Mouse (Mus musculus) spleen, postnatal 4 days (tissue): ENCODE data around the gene Zfp706.

ENCODE experiments used
- DNase-seq, 2 experiments: peaks; one replicate each; pipeline ENCODE4 v3.0.0; 2022; ENCODE audit warnings: low spot score in 2 of 2

Gene Zfp706

DNA sequence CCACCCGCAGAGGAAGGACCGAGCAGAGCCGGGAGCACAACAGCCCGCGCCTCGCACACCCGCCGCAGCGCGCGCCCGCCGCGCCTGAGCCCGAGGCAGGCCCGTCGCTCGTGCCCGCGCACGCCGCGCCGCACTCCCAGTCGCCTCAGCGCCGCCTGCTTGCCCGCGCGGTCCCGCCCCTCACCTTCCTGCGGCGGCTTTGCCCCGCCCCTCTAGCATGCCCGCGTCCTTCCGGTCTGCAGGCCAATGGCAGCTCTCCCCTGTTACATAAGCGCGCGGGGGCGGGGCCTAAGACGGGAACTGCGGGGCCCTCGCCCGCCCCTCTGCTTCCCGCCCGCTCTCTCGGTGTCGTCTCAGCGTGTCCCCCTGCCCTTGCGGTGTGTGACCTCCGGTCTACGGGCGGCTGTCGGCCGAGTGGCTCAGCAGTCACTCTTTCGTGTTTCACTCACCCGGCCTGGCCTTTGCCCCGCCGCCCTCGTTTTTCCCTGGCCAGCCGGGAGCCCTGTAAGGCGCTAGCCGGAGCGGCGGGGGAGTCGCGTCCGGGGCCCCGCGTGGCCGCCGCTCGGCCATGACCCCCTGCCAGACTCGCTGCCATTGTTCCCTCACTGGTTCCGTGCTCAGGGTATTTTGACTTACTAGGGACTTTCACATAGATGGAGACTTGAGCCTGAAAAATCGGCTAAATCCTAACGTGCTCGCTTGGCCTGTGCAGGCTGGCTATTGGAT lies at the start of gene Zfp706:
Gene Zfp706 (minus strand): TSS at position 541 of the 726 bp plus-strand sequence.
- DNase-seq = peak; percentile 99

DNA sequence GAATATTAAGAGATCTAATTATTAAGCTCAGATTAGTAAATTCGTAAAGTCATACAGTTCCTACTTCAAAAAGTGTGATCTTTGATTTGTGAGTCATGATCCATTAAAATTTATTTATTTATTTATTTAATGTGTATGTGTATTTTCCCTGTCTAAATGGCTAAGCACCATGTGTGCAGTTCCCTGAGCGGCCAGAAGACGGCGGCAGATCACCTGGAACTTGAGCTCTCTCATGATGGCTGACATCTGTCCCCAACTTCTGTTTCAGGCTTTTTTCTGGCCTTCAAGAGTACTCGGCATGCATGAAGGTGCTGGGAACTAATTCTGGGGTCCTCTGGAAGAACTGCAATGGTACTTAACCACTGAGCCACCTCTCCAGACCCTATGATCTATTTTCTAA lies 47.0 kb upstream of the Zfp706 start:
- DNase-seq = peak in 1 of 2 experiments; percentile 61

DNA sequence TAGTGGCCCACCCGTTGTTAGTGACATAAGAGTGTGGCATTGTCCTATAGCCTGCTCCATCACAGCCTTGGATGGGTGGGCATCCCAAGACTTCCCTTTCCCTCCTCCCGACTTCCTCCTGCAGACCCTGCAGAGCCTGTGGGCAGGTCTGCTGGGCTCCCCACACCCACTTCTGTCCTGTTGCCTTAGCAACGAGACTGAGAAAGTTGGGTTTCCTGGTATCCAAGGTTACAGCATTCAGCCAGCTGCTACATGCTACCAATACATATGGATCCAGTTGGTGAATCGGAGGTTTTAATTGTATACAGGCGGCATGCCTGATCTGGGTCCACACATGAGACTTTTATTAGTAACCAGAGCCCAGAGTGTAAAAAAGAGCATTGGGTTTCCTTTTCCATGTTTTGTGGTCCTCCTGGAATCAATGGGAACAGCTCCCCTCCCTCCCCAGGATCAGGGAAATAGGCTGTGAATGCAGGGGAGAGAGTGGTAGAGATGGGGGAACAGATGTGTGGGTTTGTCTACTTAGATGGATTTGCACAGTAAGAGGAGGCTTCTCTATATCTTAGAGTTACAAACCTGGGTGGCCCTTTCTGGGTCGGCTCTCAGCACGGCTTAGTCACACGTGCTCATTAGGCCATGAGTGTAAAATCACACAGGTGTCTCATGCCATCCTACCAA lies 45.7 kb upstream of the Zfp706 start:
- no peak for DNase-seq

DNA sequence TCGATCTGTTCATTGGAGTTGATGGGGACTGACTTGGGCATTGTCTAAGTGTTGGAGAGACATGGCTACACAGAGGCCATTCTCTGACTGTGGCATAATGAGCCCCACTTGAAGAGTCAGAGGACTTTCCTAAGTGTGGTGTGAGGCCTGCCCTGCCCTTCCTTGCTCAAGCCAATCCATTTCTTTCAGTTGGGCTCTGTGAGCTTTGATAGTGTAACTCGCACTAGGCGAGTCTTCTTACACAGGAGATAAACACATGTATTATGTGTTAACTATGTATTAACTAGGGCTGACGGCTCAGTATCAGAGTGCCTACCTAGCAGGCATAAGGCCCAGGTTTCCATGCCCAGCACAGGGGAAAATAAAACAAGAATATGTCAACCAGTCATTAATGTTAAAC lies 39.8 kb upstream of the Zfp706 start:
- DNase-seq = no peak

DNA sequence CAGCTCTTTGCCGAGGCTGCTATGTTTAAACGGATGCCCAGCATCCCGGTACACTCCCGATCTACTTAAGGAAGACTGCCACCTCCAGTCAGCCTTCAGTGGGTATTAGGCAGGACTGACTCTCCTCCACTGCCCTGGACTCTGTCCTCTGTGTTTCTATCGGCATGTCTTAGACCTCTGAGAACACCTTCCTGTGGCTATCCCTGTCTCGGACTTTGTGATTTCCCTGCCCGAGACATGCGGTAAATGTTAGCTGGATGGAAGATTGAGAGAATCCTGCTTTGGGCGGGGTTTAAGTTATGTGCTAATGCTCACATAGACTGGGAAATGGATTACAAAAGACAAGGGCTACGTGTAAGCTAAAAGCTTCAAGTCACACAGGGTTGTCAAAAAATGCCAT lies 39.0 kb upstream of the Zfp706 start:
- DNase-seq = no peak

DNA sequence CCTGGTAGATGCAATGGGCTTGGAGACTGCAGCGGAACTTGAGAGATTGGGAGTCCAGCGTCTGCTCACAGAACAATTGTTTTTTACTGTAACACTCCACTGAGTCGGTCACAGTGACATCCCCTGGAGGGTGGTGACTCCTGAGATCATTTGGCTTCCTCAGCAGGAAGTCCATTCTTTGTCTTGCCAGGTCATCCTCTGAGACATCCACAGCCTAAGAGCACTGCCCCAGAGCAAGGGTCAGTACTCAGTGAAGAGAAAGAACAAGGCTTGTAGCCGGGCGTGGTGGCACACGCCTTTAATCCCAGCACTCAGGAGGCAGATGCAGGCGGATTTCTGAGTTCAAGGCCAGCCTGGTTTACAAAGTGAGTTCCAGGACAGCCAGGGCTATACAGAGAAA lies 38.6 kb upstream of the Zfp706 start:
- peak in 1 of 2 experiments; percentile 43 for DNase-seq

DNA sequence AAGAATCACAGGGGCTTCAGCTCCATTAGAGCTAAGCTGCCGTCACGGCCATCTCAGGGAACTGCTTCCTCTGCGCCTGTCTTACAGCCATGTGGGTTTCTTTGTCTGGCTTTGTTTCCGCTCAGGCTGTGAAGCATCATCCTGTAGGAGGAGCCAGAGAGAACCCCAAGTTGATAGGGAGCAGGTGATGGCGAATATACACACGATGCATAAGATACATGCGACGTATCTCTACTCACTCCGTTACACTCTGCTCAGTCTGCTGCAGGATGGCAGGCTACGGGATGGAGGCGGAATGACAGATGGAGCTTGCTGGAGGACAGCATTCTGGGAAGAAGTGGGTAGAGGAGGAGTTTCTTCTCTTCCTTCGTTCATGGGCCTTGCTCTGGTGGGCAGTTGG lies 37.9 kb upstream of the Zfp706 start:
- DNase-seq = peak in 1 of 2 experiments; percentile 53

DNA sequence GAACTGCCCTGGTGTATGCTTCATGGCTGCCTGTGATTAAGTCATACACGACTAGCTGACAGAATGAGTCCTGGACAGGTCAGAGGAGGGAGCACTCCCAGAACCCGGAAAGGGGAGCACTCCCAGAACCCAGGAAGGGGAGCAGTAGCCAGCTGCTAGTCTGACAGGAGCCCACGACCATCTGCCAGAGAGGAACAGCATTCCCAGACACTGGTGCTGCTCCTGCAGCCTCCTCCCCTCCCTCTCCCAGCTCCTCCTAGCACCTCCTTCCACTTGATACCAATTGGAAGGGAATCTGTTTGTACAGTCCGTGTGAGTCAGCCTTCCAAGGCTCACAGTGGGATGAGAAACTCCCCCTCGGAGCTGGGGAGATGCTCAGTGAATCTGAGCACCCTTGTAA lies 35.0 kb upstream of the Zfp706 start:
- DNase-seq = peak in 1 of 2 experiments; percentile 45

DNA sequence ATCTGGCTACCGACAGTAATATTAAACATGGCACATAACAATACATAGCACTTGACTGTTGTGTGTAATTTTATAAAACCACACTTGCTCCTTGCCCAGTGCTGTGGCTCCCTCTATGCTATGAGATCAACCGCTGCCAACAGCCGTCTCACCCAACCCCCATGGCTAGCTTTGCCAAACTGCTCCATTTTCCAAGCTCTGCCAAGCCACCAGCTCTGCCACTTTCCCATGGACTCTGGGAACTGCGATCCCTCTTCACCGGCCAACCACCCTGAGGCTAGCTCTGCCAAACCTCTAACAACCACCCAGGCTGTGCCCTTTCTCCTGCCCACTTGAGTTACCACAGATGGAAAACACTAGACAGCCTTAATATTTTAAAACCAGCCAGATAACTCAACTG lies 33.6 kb upstream of the Zfp706 start:
- DNase-seq = peak in 1 of 2 experiments; percentile 41

DNA sequence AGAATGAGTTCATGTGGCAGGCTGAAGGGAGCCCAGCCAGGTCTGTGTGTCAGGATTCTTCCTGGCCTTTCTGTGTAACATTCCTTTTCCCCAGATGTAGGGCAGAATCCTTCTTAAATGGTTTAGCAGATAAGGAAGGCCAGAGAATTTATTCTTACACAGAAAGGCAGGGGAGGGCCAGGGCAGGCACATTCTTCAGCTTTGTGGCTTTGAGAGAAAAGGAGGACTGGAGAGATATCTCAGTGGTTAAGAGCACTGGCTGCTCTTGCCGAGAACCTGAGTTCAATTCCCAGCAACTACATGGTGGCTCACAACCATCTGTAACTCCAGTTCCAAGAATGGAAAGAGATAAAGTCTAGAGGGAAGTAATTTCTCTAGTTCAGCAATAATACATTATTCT lies 31.1 kb upstream of the Zfp706 start:
- DNase-seq = no peak

DNA sequence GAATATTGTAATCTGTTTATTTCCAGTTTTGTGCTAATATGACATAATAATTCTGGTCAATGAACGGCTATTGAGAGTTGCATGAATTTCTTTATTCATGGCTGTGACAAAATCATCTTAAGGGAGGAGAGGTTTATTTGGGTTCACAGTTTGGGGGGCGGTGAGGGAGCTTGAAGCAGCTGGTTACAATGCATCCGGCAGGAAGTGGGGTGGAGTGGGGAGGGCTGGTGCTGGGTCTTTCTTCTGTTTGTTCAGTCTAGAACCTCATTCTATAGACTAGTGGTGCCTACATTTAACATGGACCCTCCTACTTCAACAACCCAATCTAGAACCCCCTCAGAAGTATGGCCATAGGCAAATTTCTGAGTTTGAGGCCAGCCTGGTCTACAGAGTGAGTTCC lies 30.1 kb upstream of the Zfp706 start:
- DNase-seq = peak in 1 of 2 experiments; percentile 48

DNA sequence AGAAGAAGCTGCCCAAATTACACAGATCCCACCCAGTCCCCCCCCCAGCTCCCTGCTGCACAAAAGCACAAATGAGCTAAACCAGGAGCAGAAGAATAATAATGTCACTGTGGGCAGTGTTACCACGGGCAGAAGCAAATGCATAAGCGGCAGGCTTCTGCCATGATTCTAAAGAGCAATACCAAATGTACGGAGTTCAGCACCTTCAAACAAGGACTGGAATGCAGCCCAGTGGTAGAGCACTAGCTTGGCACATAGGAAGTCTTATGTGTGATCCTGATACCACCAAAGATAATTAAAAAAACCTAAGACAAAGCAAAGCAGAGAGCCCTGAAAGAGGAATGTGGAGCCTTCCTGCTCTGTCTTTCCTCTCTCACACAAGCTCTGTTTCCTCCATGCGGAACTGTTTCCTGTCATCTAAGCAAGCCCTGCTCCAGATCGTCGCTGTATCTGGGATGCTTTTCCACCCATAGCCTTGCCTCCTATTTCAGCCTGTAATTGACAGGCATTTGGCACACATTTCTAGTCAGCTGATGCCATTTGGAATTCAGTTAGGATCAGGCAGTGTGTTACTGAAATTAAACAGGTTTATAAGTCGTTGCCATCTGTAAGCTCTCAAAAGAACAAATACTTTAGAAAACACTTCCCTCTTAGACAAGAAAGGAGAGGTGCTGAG lies 29.0 kb upstream of the Zfp706 start:
- no peak for DNase-seq

DNA sequence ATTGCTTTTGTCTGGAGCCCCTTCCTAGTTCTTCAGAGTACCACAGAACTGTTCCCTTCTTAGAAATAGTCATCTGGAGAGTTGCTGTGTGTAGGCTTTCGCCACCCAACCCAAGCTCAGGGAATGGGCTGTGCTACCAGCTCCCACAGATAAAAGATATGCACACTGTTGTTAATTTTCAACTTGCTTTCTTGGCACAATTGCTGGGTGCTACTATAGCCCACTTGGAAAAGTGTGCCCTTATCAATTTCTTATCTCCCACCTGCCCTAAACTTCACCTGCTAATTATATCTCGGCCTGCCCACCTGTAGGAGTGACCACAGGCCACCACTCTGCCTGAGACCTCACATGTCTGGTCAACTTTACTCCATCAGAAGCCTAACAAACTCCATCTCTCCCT lies 26.6 kb upstream of the Zfp706 start:
- no peak for DNase-seq

DNA sequence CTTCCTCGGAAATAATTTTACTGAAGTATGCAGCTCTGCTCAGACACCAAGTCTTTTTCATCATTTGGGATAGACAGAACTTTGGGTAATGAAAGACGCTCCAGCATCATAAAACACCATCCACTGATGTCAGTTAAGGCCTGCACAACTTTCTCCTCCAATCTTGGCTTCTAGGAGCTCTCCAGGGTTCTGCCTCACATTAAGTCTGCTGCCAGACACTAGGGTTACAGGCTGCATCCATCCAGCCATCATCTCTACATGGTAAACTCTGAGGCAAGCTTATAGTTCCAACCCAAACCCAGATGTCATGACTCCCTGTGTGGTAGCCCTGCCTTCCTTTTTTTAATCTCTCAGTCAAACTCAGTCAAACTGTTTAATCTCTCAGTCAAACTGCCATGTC lies 25.9 kb upstream of the Zfp706 start:
- DNase-seq = no peak

DNA sequence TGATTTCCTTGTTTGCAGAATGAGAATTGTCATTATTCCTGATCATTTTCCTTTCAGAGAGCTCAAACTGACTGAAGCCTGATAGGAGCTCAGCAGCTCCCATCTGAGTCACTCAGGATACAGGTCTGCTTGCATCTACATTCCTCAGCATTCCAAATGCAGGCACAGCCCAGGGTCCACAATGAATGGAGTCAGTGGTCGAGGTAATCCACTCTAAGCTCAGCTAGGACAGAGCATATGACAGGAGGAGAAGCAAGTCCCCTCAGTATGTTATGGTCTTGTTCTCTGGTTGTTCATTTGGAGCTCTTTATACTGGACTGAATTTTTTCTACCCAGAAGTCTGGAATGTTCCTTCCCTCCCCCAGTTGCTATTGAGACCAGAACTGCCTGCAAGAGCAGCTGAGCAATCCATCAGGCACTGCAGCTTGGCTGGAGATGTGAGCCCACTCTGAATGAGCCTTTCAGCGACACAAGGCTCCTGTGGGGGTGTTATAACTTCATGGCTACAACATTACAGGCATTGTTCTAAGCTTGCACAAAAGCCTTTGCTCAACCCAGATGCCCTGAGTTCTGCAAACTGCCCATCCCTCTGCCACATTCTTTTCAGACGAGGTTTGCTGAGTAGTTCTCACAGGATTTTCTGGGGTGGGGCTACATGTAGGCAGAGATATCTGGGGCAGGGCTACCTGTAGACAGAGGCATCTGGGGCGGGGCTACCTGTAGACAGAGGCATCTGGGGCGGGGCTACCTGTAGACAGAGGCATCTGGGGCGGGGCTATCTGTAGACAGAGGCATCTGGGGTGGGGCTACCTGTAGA lies 24.0 kb upstream of the Zfp706 start:
- no peak for DNase-seq

DNA sequence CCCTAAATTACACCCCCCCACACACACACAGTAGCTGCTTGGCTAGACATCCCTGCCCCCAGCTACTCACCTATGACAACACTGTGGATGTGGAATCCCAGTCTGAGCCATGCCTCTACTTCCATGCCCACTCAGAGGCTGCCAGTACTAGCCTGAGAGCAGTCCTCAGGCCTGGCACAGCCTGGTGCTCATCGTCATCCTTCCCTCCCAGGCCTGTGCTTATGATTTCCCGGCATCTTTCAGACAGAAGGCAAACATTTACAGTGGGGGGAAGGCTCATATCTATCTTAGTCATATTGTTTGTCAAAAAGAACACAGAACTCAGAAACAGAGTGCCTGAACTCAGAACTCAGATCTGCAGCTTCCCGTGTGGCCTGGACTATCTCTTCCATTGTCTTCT lies 23.4 kb upstream of the Zfp706 start:
- DNase-seq = no peak

DNA sequence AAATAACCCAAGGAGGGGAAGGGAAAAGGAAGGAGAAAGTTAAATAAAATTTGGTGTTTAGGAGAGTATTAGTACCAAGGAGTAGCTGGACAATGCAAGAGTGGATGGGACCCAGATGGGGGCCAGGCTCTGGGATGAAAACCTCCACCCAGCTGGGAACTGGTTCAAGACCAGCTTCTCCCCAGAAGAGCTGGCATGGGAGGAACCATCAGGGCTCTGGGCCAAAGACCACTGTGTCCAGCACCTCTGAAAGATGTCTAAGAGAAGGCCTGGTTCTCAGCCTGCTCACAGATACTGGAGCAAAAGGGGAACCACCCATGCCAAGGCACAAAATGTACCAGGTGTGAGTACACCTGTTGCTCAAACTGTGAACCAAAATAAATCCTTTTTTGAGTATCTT lies 20.4 kb upstream of the Zfp706 start:
- no peak for DNase-seq

DNA sequence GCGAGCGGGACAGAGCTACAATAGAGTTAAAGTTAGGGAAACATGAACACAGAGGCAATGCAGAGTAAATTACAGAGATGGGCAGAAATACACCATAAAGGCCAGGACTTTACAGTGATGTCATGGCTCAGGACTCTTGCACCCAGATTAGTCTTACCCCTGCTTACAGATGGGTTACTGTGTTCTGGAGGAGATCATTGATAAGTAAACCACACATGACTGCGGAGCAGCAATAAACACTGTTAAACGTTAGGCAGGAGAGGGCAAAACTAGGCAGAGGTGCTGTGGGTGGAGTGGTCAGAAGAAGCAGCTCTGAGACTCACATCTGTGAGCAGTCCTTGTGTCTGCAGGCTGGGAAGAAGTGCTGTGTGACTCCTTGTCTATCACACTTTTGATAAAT lies 18.9 kb upstream of the Zfp706 start:
- DNase-seq = no peak

DNA sequence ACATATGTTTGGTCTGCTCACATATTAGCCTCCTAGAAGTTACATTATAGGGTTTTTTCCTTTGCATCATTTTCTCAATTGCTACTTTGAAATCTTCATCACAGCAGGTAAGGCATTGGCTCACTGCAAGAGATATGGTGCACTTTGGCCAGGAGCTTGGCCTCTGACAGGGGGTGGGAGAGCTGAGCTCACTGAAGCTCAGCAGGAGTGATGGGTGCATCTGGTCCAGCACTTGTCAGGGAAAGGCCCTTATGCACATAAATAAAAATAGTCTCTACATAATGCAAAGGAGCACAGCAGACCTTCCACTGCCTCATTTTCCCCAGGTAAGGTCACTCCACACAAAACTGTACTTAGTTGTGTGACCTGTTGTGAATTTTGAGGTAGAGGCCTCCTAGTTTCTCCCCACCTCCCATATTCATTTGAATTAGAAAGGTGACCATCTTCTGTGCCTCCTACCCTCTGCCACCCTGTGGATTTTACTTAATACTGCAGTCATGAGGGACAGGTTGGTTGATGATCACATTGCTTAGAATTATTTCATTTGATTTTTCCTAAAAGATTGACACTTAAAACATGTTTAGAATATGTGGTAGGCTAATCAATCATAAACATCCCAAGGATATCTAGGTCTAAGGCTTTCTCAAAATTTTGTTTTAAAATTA lies 13.1 kb upstream of the Zfp706 start:
- peak in 1 of 2 experiments; percentile 43 for DNase-seq

DNA sequence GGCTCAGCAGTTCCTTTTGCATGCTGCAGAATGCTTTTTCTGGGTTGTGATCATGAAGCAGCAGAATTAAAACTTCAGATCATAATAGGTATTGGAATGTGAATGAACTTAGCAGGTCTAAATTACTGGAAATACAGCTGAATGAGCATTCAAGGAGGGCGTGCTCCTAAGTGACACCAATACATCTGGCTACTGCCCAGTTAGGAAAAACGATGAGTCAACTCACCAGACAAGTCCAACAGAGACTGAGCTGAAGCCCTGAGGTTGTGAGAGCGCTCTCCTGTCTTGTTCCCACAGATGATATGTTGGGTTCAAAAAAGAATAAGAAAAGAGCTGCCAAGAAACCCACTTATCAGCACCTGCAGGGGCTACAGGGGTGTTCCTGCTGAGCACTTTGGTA lies 11.9 kb upstream of the Zfp706 start:
- DNase-seq = peak in 1 of 2 experiments; percentile 36

DNA sequence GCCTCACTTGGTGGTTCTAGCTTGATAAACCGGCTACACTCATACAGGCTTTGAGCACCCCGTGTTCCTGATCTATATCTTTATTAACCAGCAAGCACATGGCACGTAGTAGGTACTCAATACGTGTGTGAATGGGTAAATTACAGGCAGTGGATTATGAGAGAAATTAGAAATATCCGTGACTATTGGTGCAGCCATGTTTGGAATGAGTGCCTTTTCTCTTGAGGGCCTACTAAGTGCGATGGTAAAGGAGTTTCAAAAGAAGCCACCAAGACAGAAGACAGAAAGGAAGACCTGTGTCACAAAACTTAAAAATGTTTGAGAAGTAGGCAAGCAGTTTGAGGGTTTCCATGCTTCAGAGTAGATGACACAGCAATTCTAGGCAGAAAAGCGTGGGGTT lies 4.3 kb upstream of the Zfp706 start:
- DNase-seq = no peak

DNA sequence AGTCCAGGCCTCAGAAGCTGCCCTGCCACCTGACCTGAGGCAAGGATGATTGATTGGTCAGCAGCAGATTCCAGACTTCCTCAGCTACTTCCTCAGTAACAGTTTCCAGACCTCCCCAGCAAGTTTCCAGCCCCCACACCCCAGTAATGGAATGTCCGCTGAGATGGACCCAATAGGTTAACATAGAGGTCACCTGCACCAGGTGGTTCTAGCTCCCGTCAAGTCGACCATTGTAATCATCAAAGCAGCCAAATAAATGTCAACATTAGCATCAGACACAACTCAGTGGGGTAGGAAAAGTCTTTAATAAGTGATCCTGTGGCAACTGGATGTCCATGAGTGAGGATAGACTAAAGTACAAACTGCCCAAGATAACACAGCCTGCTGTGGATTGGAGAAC lies 3.7 kb upstream of the Zfp706 start:
- no peak for DNase-seq
